Mouse (Mus musculus): ENCODE measurements around the gene Tbr1.

DNA sequence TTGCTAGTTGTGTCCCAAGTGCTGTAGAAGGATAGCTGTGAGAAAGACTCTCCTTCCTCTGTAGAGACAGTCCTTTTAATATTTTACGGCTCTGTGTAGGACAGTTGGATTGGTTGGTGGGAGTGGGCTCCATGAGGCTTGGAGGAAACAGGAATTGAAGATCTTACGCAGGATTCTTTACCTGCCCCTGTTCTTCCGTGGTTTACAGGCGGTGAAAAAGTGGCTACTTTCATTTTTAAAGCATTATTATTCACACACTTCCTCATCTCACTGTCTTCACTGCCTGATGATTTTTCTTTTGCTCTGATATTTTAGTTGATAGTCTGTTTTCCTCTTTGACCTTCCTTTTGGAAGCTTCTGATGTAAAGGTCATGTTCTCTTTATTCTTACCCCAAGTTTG is 17.5 kb downstream of the Tbr1 start:
- TF ChIP-seq POLR2A (IDR thresholded peaks at IDR 0.05; ENCODE audit: low read depth, low read length) (no peak), CTCF (IDR thresholded peaks at IDR 0.05; ENCODE audit: extremely low read depth, insufficient read length, insufficient replicate concordance, low read depth, low read length) (no peak)

Measured in small intestine, adult 2 months (tissue).